Comparison of ENCODE assay signal across 27 mouse cellular contexts in genomic region chr4:49813852-49814251, GRCm38 (mm10). TPM values are rescaled to one million over a fixed set of nuclear protein-coding genes. Genes with fewer than 3 reads are reported as not detected.
DNase-seq lines count a peak whose midpoint lies in the region; ATAC-seq and TF ChIP-seq lines count a peak whose summit lies in the region.
"Had no signal": no experiment of that assay in that cellular context is flagged by ENCODE, and none has a peak within 500 bp of the region (broad histone marks: within the 10 kb centered on the region; RNA-seq: fewer than 3 reads in every experiment).

No protein-coding gene starts in this region.

- no peak overlapping the region for H3K27ac ChIP-seq in hindbrain, postnatal 0 days
- H3K27ac ChIP-seq in hindbrain, embryonic 11.5 days (ENCODE audit: low read depth, low read length): no peak overlapping the region
- H3K27ac ChIP-seq: forebrain, embryonic 13.5 days; hindbrain, embryonic 10.5 days; intestine, embryonic 15.5 days; kidney, postnatal 0 days; limb, embryonic 10.5 days; limb, embryonic 15.5 days; liver, embryonic 13.5 days; macrophage; midbrain, embryonic 13.5 days had no signal

- H3K4me3 ChIP-seq in hindbrain, postnatal 0 days (ENCODE audit: low read length): no peak overlapping the region
- no peak overlapping the region for H3K4me3 ChIP-seq in hindbrain, embryonic 11.5 days (ENCODE audit: low read depth, low read length)
- H3K4me3 ChIP-seq: forebrain, embryonic 13.5 days; hindbrain, embryonic 10.5 days; intestine, embryonic 15.5 days; limb, embryonic 10.5 days; limb, embryonic 15.5 days; liver, embryonic 13.5 days; midbrain, embryonic 13.5 days had no signal

- no peak for TF ChIP-seq CTCF in hindbrain, postnatal 0 days (IDR thresholded peaks at IDR 0.05; ENCODE audit: low read depth)
- no peak for TF ChIP-seq CTCF in brain, embryonic 14.5 days (IDR thresholded peaks at IDR 0.05; ENCODE audit: borderline replicate concordance, extremely low read depth, insufficient read depth, insufficient read length)

- no peaks in the 10 kb centered on the region for H3K36me3 ChIP-seq in hindbrain, postnatal 0 days (ENCODE audit: insufficient read depth, low read length)
- H3K36me3 ChIP-seq in hindbrain, embryonic 11.5 days (ENCODE audit: control insufficient read depth, insufficient read depth, low read length): no peaks in the 10 kb centered on the region
- H3K36me3 ChIP-seq: hindbrain, embryonic 10.5 days; intestine, embryonic 15.5 days; limb, embryonic 10.5 days; limb, embryonic 15.5 days; liver, embryonic 13.5 days; midbrain, embryonic 13.5 days had no signal

- no peak for ATAC-seq in hindbrain, postnatal 0 days
- ATAC-seq in hindbrain, embryonic 11.5 days (ENCODE audit: low FRiP score): no peak
- ATAC-seq: activated CD4-positive, CD25-positive, alpha-beta regulatory T cell, adult 4 months; forebrain, embryonic 13.5 days; hindbrain, embryonic 16.5 days; intestine, embryonic 15.5 days; lung, postnatal 0 days; midbrain, embryonic 13.5 days had no signal

- H3K27me3 ChIP-seq in hindbrain, postnatal 0 days (ENCODE audit: insufficient read depth, low read length): no peaks in the 10 kb centered on the region
- no peaks in the 10 kb centered on the region for H3K27me3 ChIP-seq in hindbrain, embryonic 11.5 days (ENCODE audit: control insufficient read depth, insufficient read depth, low read length)
- H3K27me3 ChIP-seq: CH12.LX; forebrain, embryonic 13.5 days; intestine, embryonic 15.5 days; limb, embryonic 15.5 days; liver, embryonic 13.5 days; midbrain, embryonic 13.5 days had no signal

- 47% methylated on average over 3 of the region's 3 CpGs for WGBS in hindbrain, postnatal 0 days
- WGBS in hindbrain, embryonic 11.5 days: 80% methylated on average over 3 of the region's 3 CpGs

- H3K4me2 ChIP-seq in hindbrain, postnatal 0 days (ENCODE audit: low read depth, low read length): no peak overlapping the region
- no peak overlapping the region for H3K4me2 ChIP-seq in hindbrain, embryonic 11.5 days (replicated peaks; ENCODE audit: low read depth, low read length)
- H3K4me2 ChIP-seq: forebrain, embryonic 13.5 days; intestine, embryonic 15.5 days; limb, embryonic 15.5 days; liver, embryonic 13.5 days; midbrain, embryonic 13.5 days had no signal

- no peak for TF ChIP-seq POLR2A in brain, embryonic 14.5 days (IDR thresholded peaks at IDR 0.05; ENCODE audit: borderline replicate concordance, extremely low read depth, insufficient read depth, insufficient read length, poor library complexity, severe bottlenecking)

- H3K9me3 ChIP-seq in hindbrain, postnatal 0 days (ENCODE audit: low read length): no peaks in the 10 kb centered on the region
- no peaks in the 10 kb centered on the region for H3K9me3 ChIP-seq in hindbrain, embryonic 11.5 days (ENCODE audit: control insufficient read depth, low read length)
- H3K9me3 ChIP-seq: forebrain, embryonic 13.5 days; hindbrain, embryonic 10.5 days; intestine, embryonic 15.5 days; limb, embryonic 10.5 days; limb, embryonic 15.5 days; liver, embryonic 13.5 days; midbrain, embryonic 13.5 days had no signal

- peak; percentile 53 to 83 for DNase-seq in adrenal gland, adult (ENCODE audit: inconsistent age in 2 of 2, low spot score in 1 of 2)
- DNase-seq in adrenal gland, postnatal 4 days (ENCODE audit: low spot score in 2 of 2): no peak
- DNase-seq in hindbrain, postnatal 0 days (ENCODE audit: low spot score): peak; percentile 36
- DNase-seq in hindbrain, embryonic 11.5 days (ENCODE audit: low spot score): no peak
- DNase-seq in adrenal gland, postnatal 10 days: peak; percentile 23
- peak; percentile 20 for DNase-seq in brain, embryonic 14.5 days (ENCODE audit: low read depth)
- DNase-seq in retina, postnatal 1 day: no peak
- DNase-seq: gastrocnemius, postnatal 10 days; heart, postnatal 14 days; kidney, adult 8-10 months; kidney, postnatal 4 days; liver, embryonic 13.5 days; lung, adult 18-20 months; thymus, postnatal 4 days had no signal

- H3K9ac ChIP-seq in hindbrain, postnatal 0 days (replicated peaks; ENCODE audit: low read length): no peak overlapping the region
- H3K9ac ChIP-seq in hindbrain, embryonic 11.5 days (ENCODE audit: low read depth, low read length): no peak overlapping the region
- H3K9ac ChIP-seq: forebrain, embryonic 13.5 days; intestine, embryonic 15.5 days; limb, embryonic 15.5 days; liver, embryonic 13.5 days; midbrain, embryonic 13.5 days had no signal

- H3K4me1 ChIP-seq in hindbrain, postnatal 0 days (ENCODE audit: insufficient read depth, low read length): no peaks in the 10 kb centered on the region
- H3K4me1 ChIP-seq in hindbrain, embryonic 11.5 days (replicated peaks; ENCODE audit: control insufficient read depth, insufficient read depth, low read length): no peaks in the 10 kb centered on the region
- H3K4me1 ChIP-seq: forebrain, embryonic 13.5 days; hindbrain, embryonic 10.5 days; intestine, embryonic 15.5 days; limb, embryonic 10.5 days; limb, embryonic 15.5 days; liver, embryonic 13.5 days; midbrain, embryonic 13.5 days had no signal

RNA-seq across cellular contexts. Expression of gene Grin3a, which starts 31.7 kb away (rescaled TPM):
- 1 to 10 TPM in 1 of 2 experiments, under 1 TPM in 1; 0.95 to 1.1 TPM for total RNA-seq in adrenal gland, postnatal 4 days (2021)
- 83.7 and 98.7 TPM in 2 replicates for total RNA-seq in hindbrain, postnatal 0 days (2014; rRNA removed)
- 22.0 and 26.2 TPM in 2 replicates for polyA plus RNA-seq in hindbrain, postnatal 0 days (2015; fragmentation: Nextera tagmentation; extraction: Ambion mirVana)
- 1.1 and 1.5 TPM in 2 replicates for polyA plus RNA-seq in hindbrain, embryonic 11.5 days (2014; fragmentation: Nextera tagmentation; extraction: Ambion mirVana)
- under 1 TPM; 0.36 to 0.48 TPM for total RNA-seq in adrenal gland, postnatal 10 days (2021)
- 7.7 and 18.1 TPM in 2 replicates for polyA plus RNA-seq in brain, embryonic 14.5 days (2012; rRNA removed)
- total RNA-seq: CH12.LX; megakaryocyte-erythroid progenitor cell, adult 5-6 weeks had no signal
- polyA plus RNA-seq: activated CD4-positive, CD25-positive, alpha-beta regulatory T cell, adult 4 months; macrophage had no signal

Comparison
In these comparisons a context has a peak if more than half of its experiments do, and no peak if none do; other contexts are left out.
1. DNase-seq: peak in adrenal gland, adult (2 of 2), hindbrain, postnatal 0 days (single experiment), adrenal gland, postnatal 10 days (single experiment) and brain, embryonic 14.5 days (single experiment); none in adrenal gland, postnatal 4 days (0 of 2), hindbrain, embryonic 11.5 days (single experiment) and retina, postnatal 1 day (single experiment).
2. RNA of gene Grin3a, which starts 31.7 kb away (total RNA-seq): 83.7 to 98.7 TPM in hindbrain, postnatal 0 days; 0.95 to 1.1 TPM in adrenal gland, postnatal 4 days and 0.36 to 0.48 TPM in adrenal gland, postnatal 10 days; every median in the first group is over 10 times any median in the second.